Mouse (Mus musculus): Measurements from ENCODE around the gene Cyb5b.
A peak's percentile ranks its signal among the peaks of the same experiment; 100 is the strongest.
"Not testable (repeated sequence)": the region's sequence is repeated elsewhere in the genome, so short reads cannot be mapped to it uniquely, and the experiment has no call there.

Gene Cyb5b

DNA sequence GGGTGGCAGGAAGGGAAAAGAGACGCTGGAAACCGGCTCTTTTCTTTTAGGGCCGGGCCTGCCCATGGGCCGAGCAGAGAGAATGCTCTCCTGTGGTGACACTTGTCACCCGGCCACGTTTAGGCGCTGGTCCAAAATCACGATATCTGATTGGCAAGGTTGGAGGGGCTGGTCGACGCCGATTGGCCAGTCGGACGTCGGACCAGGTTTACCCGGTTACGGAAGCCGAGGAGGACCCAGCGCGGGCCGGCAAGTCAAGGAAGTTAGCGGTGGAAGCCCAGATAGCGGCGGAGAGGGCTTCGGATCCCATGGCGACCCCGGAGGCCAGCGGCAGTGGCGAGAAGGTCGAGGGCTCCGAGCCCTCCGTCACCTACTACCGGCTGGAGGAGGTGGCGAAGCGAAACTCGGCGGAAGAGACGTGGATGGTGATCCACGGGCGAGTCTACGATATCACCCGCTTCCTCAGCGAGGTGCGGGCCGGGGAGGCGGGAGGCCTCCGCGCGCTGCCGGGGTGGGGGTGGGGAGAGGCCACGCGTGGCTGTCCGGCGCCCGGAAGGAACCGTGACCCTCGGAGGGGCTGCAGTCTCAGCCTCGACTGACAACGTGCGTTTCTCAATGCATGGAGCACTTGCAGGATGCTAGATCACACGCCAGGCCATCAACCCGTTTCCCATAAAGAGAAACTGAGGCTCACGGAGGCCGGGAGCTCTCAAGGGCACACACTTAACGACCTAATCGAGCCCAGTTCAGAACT lies at the start of gene Cyb5b:
Gene Cyb5b, plus strand, starts transcription at position 237 of the 754 bp plus-strand sequence.
- peak; percentile 92 for DNase-seq (ENCODE audit: low spot score in 2 of 2)

DNA sequence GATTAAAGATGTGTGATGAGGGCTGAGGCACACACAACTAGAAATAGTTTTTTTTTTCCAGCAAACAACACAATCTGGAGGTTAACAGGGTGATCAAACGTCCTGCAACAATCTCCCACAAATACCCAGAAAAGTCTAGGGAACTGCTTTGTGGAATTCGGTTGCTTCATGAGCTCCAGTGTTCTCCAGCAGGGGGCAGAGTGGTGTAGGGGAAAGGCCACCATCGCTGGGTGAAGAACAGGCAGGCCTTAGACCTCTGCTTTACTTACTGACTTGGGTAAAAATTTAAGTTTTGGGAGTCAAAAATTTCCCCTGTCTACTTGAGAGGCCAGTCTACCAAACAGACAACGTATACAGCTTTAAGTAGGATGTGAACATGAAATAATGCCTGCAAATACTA lies 45.9 kb upstream of the Cyb5b start:
- DNase-seq (ENCODE audit: low spot score in 2 of 2), result peak in 1 of 2 experiments; percentile 12

DNA sequence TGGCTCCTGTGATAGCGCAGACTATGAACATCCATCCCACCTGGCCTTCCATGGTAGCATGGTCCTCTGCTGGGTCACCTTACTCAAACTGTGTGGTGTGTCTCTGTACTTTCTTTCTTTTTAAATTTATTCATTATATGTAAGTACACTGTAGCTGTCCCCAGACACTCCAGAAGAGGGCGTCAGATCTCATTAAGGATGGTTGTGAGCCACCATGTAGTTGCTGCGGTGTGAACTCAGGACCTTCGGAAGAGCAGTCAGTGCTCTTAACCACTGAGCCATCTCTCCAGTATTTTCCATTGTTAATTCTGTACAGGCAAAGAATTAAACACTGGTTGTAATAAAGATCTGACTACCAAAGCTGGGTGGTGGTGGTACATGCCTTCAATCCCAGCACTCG lies 42.4 kb upstream of the Cyb5b start:
- not testable (repeated sequence) for DNase-seq (ENCODE audit: low spot score in 2 of 2)

DNA sequence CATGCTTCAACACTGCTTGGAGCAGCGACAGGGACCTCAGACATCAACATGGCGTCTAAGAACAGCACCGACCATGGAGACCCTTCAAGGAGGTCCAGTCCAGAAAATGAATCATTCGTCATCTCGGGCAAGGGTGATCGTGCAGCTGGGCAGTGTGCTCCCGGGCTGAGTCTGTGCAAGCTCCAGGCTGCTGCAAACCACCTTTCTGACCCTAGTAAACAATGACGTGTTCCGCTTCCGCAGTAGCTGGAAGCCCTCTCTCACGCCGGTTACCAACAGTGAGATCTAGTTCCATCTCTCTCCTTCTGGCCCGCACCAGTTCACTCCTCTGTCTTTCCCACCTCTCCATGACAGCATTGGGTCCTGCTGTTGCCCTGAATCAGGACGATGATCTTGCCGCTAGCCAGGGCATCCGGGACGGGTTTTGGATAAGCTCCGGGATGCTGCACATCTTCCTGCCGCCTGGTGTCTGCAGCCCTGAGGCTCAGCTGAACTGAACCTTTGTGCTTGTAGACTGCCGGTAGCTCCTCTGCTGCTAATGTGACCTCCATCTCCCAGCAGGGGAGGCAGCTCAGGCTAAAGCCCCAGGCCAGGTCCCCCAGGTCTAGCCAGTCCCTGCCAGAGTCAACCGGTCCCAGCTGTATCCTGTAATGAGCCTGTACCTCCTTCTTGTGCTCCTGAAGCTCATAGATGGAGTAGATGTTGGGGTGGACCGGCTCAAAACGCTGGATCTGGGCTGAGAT lies 41.3 kb upstream of the Cyb5b start:
- no peak for DNase-seq (ENCODE audit: low spot score in 2 of 2)

DNA sequence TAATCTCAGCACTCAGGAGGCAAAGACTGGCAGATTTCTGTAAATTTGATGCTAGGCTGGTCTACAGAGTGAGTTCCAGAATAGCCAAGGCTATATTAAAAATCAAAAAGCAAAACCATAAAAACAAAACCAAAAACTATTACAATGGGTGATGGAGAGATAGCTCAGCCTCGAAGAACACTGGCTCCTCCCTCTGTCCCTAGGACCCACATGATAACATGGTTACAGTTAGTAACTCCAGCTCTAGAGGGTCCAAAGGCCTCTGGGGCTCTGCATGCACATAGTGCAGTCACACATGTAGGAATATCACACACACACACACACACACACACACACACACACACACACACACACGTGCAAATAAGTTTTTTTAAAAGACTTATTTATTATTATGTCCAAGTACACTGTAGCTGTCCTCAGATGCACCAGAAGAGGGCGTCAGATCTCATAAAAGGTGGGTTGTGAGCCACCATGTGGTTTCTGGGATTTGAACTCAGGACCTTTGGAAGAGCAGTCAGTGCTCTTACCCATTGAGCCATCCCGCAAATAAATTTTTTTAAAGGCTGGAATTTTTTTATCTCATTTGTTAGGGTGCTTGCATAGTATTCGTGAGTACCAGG lies 40.5 kb upstream of the Cyb5b start:
- no peak for DNase-seq (ENCODE audit: low spot score in 2 of 2)

DNA sequence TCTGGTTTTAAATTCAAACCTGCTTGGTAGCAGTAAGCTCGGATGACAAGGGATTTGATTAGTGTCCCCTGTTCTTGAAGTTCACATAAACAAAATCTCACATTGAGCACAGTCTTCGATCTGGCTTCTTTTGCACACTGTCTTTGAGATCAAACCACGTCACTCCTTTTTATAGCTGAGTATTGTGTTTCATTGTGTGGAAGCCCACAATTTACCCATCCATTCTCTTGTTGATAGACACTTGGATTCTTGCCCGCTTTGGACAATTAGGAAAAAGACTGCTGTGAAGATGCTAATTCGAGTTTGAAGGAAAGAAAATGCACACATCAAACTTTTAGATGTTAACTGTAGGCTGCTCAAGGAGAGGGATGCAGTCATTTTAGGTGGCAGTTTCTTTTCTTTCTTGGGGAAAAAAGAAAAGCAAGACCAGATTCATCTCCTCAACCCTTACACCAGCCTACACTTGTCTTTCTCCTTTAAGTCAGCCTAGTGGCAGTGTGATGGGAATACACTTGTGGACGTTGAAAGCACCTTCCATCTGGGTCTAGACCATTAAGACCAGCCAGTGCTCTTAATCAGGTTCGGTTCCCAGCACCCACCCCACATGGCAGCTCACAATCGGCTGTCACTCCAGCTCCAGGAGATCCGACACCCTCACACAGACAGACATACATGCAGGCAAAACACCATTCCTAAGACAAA lies 39.7 kb upstream of the Cyb5b start:
- DNase-seq (ENCODE audit: low spot score in 2 of 2), result no peak

DNA sequence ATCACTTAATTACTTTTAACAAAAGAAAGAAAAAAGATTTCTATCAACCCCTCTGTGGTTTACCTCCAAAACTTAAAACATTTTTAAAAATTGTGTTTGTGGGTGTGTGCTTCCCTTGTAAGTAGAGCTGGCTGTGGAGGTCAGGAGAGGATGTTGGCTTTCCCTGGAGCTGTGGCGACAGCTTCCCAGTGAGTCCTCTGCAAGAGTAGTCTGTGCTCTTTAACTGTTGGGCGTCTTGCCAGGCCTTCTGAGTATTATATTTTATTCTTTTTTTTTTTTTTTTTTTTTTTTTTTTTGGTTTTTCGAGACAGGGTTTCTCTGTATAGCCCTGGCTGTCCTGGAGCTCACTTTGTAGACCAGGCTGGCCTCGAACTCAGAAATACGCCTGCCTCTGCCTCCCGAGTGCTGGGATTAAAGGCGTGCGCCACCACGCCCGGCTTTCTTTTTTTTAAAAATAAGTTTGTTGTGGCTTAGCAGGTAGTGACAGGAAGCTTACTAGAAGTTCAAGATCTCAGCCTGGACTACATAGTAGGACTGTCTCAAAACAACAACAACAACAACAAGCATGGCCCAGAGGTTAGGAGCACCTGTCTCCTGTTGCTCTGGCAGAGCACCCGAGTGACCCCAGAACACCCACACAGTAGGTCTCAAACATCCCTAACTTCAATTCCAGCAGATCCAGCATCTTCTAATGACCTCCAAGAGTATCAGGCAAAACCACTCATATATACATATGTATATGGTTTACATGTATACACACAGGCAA lies 38.9 kb upstream of the Cyb5b start:
- no peak for DNase-seq (ENCODE audit: low spot score in 2 of 2)

DNA sequence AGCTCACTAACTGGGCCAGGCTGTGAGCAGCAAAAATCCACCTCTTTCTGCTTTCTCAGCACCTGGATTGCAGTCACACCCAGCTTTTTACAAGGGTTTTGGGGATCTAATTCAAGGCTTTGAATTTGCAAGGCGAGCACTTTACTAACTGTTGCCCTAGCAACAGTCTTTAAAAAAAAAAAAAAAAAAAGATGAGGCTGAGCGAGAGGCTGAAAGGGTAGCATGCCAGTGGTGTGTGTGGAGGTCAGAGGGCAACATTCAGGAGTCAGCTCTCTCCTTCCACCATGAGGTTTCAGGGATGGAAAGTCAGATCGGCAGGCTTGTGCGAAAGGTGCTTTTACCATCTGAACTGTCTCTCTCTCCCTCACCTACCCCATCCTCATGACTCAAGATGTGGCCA lies 37.2 kb upstream of the Cyb5b start:
- DNase-seq (ENCODE audit: low spot score in 2 of 2), result no peak

DNA sequence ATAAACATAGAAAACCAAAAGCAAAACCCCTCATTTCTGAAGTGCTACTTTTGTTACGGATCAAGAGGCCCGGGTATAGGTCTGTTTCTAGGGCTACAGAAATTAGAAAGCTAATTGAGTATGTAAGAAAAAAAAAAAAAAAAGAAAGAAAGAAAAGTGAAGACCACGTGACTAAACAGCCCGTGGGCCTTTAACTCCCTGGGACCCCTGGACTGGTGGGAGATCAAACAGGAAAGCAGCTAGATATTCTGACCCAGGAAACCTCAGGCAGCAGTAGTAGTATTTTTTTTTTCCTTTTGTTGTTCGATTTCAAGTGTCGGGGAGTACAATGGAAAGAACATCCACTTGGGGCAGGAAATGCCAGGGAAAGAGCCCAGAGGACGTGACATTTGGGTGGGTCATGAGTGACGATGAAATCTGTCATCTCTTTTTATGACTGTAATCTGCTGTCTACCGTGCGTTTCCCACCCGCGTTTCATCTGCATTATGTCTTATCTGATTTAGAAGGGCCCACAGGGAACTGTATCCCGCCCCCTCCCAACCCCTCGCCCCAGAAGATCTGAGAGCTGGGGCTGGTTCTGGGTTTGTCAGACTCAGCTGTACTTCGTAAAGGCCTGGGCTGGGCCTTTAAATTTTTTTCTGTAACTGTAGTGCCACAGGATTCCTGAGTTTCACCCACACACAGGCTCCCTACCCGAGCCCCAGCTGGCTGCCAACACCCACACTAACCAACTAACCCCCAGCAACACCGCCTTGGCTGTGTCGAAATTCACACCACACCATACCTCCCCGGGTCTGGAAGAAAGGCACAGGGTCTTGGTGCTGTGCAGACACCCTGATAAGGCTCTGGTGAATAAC lies 36.1 kb upstream of the Cyb5b start:
- DNase-seq (ENCODE audit: low spot score in 2 of 2), result peak in 1 of 2 experiments; percentile 19

DNA sequence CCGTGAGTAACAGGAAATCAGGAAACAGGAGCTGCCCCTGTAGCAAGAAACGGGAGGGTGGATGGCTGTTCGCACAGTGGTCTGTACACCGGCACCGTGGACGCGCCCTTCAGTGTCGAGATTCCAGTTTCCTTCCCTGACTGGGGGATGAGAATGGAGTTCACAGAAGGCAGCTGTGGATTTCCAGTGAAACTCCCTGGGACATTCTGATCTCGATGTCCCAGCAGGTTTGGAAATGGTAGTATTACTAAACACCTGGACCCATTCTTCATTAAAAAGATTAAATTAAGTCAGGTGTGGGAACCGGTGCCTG lies 35.5 kb upstream of the Cyb5b start:
- no peak for DNase-seq (ENCODE audit: low spot score in 2 of 2)

DNA sequence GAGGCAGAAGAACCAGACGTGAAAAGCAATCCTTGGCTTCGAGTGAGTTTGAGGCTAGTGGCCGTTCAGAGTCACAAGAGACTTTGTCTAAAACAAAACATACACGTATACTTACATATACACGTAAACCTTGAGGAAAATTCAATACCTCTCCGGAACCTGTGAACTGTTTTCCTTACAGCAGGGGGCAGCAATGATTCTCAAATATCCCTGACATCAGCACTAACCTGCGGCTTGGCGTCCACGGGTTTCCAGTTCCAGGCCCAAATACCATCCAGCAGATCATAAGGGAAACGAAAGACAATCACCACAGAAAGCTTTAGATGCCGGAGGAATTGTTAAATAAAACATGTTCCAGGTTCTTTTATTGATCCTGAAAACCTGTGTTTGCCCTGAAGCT lies 34.4 kb upstream of the Cyb5b start:
- peak; percentile 68 to 72 for DNase-seq (ENCODE audit: low spot score in 2 of 2)

DNA sequence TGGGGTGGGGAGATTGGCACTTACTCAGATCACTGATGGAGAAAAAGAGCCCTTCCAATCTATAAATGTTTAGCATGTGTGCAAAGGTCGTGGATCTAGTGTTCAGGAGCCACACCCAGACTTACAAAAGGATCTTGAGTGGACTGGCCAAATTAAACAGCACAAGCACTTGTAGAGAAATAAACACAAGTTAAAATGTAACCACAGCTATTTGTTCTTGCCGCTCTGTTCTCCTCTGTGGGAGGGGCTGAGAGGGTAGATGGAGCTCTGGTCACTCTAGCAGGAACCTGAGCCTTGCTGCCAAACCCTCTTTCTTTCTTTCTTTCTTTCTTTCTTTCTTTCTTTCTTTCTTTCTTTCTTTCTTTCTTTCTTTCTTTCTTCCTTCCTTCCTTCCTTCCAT lies 33.4 kb upstream of the Cyb5b start:
- DNase-seq (ENCODE audit: low spot score in 2 of 2), result no peak

DNA sequence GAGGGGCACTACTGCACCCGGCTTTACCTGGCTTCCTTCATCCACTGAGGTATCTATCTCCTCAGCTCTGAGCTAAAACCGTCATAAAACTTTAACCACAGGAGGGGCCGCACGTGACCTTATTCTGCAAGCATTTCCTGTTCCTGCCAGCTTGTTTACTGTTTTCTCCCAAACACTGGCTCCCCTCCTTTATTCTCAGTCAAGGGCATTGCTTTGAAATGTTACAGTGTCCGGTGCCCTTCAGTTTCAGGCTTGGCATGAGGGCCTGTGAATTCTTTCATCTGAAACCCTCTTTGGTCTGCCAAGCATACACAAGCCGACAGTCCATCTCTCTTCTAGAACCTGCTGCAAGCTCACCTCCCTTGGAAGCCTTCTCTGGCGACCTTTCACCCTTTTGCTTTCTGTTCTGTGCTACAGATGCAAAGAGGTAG lies 31.6 kb upstream of the Cyb5b start:
- DNase-seq (ENCODE audit: low spot score in 2 of 2), result no peak

DNA sequence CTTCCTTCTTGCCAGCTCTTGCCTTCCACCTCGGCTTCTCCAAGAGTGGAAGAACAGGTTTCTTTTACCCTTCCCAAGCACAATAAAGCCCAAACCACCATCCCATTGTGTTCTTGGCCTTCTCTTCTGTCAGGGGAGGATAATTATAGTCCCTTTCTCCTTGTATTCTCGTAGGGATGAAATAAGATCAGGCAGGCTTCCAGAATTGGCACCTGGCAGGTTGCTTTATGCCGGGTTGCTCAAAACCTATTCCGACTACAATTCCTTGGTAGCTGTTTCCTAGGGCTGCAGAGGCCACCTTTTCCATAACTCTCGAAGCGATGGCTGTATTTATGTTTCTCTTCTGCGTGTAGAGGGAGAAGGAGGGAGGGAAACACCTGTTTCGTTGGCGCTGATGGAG lies 31.0 kb upstream of the Cyb5b start:
- DNase-seq (ENCODE audit: low spot score in 2 of 2), result no peak

DNA sequence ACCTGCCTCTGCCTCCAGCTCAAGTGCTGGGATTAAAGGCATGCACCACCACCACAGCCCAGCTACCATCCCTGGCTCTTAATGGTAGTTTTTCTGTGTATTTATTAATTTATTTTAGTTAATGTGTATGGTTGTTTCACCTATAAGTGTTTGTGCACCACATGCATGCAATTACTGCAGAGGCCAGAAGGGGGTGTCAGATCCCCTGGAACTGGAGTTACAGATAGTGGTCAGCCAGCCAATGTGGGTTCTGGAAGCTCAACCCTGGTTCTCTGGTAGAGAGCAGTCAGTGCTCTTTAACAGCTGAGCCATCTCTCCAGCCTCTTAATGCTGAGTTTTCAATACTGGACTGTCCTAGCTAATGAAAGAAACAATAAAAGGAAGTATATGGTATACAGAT lies 29.6 kb upstream of the Cyb5b start:
- no peak for DNase-seq (ENCODE audit: low spot score in 2 of 2)

DNA sequence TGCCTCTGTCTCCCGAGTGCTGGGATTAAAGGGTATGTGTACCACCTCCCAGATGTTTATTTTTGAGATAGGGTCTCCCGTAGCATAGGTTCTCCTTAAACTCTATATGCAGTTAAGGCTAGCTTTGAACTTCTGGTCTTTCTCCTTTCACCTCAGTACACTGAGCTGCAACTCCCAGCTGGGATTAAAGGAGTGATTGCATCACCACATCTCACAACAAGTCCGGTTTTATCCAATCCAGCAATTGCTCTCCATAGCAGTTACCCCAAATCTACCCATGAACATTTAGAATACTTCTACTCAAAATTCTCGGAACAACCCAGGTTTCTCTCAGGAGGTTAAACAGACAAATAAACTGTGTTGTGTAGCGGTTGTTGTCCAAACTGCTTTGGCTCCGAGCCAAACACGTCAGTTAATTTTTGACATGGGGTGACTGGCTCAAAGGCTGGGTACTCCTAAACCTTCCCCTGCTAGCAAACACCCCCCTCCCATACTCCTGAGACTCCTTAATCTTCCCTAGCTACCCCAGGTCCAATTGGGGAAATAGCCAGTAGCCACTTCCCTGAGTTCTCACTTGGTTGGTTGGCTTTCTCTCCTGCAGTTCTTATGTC lies 28.7 kb upstream of the Cyb5b start:
- no peak for DNase-seq (ENCODE audit: low spot score in 2 of 2)

DNA sequence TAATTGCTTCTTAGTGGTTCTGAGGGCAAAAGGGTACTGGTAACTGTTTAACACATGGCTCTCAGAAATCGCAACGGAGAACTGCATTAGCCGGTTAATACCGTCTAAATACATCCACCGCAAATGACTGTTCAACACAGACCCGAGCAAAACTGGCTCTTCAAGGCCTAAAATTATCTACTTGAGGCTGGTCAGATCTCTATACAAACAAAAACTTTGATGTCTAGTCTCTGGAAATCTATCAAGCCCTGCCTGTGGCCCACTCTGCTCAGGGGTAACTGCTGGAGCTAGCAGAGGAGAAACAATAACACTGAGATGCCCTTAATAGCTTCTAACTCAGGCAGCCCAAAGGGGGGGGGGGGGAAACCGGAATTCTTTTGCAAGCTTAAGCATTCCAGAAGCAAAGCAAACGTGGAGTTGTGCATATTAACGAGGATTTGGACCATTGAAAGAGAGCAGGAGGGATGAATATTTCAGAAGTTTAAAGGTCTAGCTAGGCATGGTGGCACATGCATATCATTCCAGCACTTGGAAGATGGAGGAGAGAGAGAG lies 27.3 kb upstream of the Cyb5b start:
- DNase-seq (ENCODE audit: low spot score in 2 of 2), result no peak

DNA sequence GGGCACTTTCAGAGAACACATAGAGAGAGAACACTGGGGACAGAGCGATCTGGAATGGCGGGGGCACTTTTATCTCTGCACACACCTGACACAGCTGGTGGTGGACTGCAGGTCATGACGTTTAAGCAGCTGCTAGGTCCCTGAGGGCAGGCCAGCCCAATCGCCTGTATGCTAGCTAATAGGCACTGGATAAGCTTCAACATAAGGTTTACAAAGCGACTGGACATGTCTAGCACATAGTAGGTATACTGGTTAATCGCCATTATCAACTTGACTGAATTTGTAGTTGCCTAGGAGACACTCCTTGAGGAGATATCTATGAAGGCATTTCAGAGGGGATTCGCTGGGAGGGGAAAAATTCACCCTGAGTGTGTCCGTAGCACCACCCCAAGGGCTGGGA lies 26.1 kb upstream of the Cyb5b start:
- no peak for DNase-seq (ENCODE audit: low spot score in 2 of 2)

DNA sequence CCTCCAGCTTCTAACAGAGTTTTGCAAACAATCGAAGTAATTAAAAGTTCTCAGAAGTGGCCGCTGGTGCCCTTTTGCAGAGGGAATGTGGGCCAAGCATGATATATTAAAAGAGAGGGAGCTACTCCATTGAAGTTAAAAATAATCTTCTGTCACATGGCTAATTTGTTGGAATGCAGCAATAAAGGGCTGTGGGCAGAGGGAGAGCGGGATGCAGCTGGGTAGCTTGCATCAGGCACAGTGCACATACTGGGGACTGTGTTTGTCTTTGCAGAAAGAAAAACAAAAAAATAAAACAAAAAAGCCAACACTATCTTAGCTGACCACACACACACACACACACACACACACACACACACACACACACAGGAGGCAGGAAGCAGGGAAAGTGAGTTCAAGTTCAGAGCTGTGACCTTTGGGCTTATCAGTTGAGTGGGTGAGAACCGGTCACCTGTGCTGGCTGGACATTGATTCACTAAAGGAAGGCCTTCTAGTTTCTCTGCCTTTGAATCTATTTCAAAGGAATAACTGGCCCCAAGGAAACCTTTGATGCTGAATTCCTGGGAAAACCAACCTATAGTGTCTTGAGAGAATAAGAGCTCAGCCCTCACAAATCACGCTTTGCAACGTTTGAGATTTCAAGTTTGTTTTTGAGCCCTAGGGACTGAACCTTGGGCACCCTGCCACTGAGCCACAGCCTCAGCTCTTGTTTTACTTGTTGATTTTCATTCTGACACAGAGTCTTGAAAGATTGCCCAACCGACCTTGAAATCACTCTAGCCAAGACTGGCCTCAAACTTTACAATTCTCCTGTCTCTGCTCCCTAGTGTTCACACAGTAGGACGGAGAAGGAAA lies 21.0 kb upstream of the Cyb5b start:
- DNase-seq (ENCODE audit: low spot score in 2 of 2), result no peak
